Mouse (Mus musculus): ENCODE measurements around the gene Mef2b. TPM values are rescaled to one million over a fixed set of nuclear protein-coding genes. Genes with fewer than 3 reads are reported as not detected.

The Mef2b gene
- 0.32 TPM in 1 of 2 replicates, not detected in the other for polyA plus RNA-seq (2014; fragmentation: Nextera tagmentation; extraction: Ambion mirVana)

GRCm38 (mm10) chr8:70139026-70139857, at the start of gene Mef2b, which contains the start of the genes Rfxank and Borcs8:
Mef2b (plus strand) TSS chr8:70139711.
Rfxank (minus strand) TSS chr8:70139154.
Borcs8 (plus strand) TSS chr8:70139499.
- Histone ChIP-seq H3K4me2 (replicated peaks; ENCODE audit: low read depth, low read length) (peak within 1 kb of the TSS; percentile 67), H3K36me3 (ENCODE audit: control insufficient read depth, insufficient read depth, low read length) (peaks cover 33% of the 10 kb centered on the region), H3K4me1 (ENCODE audit: control insufficient read depth, insufficient read depth, low read length) (peaks cover 19% of the 10 kb centered on the region), H3K27me3 (ENCODE audit: control insufficient read depth, insufficient read depth, low read length) (no peaks in the 10 kb centered on the region), H3K9ac (replicated peaks; ENCODE audit: low read depth, low read length) (peak within 1 kb of the TSS; percentile 58), H3K4me3 (ENCODE audit: low read depth, low read length) (peak within 1 kb of the TSS; percentile 63), H3K27ac (ENCODE audit: low read length) (peak within 1 kb of the TSS; percentile 49; the same call in 1 of the 2 replicates), H3K9me3 (ENCODE audit: control insufficient read depth, low read depth, low read length) (no peaks in the 10 kb centered on the region)
- peak; percentile 97 for ATAC-seq (ENCODE audit: insufficient number of reproducible peaks, insufficient read depth, low FRiP score, low read depth)
- WGBS: under 1% methylated on average over 46 of the region's 46 CpGs

- WGBS: 53% methylated on average over 8 of the region's 8 CpGs
- no peaks in the 10 kb centered on the region for H3K36me3 ChIP-seq (ENCODE audit: control insufficient read depth, insufficient read depth, low read length)
- no peak for ATAC-seq (ENCODE audit: insufficient number of reproducible peaks, insufficient read depth, low FRiP score, low read depth)
- no peak overlapping the region for H3K9ac ChIP-seq (replicated peaks; ENCODE audit: low read depth, low read length)
- no peak overlapping the region for H3K4me2 ChIP-seq (replicated peaks; ENCODE audit: low read depth, low read length)
- H3K27ac ChIP-seq (ENCODE audit: low read length): no peak overlapping the region
- H3K27me3 ChIP-seq (ENCODE audit: control insufficient read depth, insufficient read depth, low read length): peaks cover 22% of the 10 kb centered on the region
- no peaks in the 10 kb centered on the region for H3K9me3 ChIP-seq (ENCODE audit: control insufficient read depth, low read depth, low read length)
- H3K4me1 ChIP-seq (ENCODE audit: control insufficient read depth, insufficient read depth, low read length): 0 out of 2 replicates have a peak, but pooled peaks cover 2% of the 10 kb centered on the region
- no peak overlapping the region for H3K4me3 ChIP-seq (ENCODE audit: low read depth, low read length)
These were observed 46.7 kb upstream of the Mef2b start for GRCm38 (mm10) chr8:70092786-70093185.

GRCm38 (mm10) chr8:70099276-70099675, 40.2 kb upstream of the Mef2b start:
- Histone ChIP-seq H3K4me3 (ENCODE audit: low read depth, low read length) (no peak overlapping the region), H3K9ac (replicated peaks; ENCODE audit: low read depth, low read length) (no peak overlapping the region), H3K27ac (ENCODE audit: low read length) (no peak overlapping the region), H3K36me3 (ENCODE audit: control insufficient read depth, insufficient read depth, low read length) (no peaks in the 10 kb centered on the region), H3K27me3 (ENCODE audit: control insufficient read depth, insufficient read depth, low read length) (no peaks in the 10 kb centered on the region), H3K4me2 (replicated peaks; ENCODE audit: low read depth, low read length) (no peak overlapping the region), H3K9me3 (ENCODE audit: control insufficient read depth, low read depth, low read length) (no peaks in the 10 kb centered on the region), H3K4me1 (ENCODE audit: control insufficient read depth, insufficient read depth, low read length) (no peaks in the 10 kb centered on the region)
- no peak for ATAC-seq (ENCODE audit: insufficient number of reproducible peaks, insufficient read depth, low FRiP score, low read depth)
- WGBS: 72% methylated on average over 8 of the region's 8 CpGs

- Histone ChIP-seq H3K36me3 (ENCODE audit: control insufficient read depth, insufficient read depth, low read length) (no peaks in the 10 kb centered on the region), H3K9ac (replicated peaks; ENCODE audit: low read depth, low read length) (no peak overlapping the region), H3K4me1 (ENCODE audit: control insufficient read depth, insufficient read depth, low read length) (no peaks in the 10 kb centered on the region), H3K9me3 (ENCODE audit: control insufficient read depth, low read depth, low read length) (no peaks in the 10 kb centered on the region), H3K27ac (ENCODE audit: low read length) (no peak overlapping the region), H3K4me2 (replicated peaks; ENCODE audit: low read depth, low read length) (no peak overlapping the region), H3K4me3 (ENCODE audit: low read depth, low read length) (no peak overlapping the region), H3K27me3 (ENCODE audit: control insufficient read depth, insufficient read depth, low read length) (no peaks in the 10 kb centered on the region)
- WGBS: 77% methylated on average over 8 of the region's 8 CpGs
- ATAC-seq (ENCODE audit: insufficient number of reproducible peaks, insufficient read depth, low FRiP score, low read depth): no peak
These were observed 39.3 kb upstream of the Mef2b start for GRCm38 (mm10) chr8:70100241-70100640.

- no peak; the same call in 1 of the 2 replicates for ATAC-seq (ENCODE audit: insufficient number of reproducible peaks, insufficient read depth, low FRiP score, low read depth)
- H3K27me3 ChIP-seq (ENCODE audit: control insufficient read depth, insufficient read depth, low read length): no peaks in the 10 kb centered on the region
- no peak overlapping the region for H3K4me2 ChIP-seq (replicated peaks; ENCODE audit: low read depth, low read length)
- 12% methylated on average over 6 of the region's 6 CpGs for WGBS
- H3K36me3 ChIP-seq (ENCODE audit: control insufficient read depth, insufficient read depth, low read length): no peaks in the 10 kb centered on the region
- H3K27ac ChIP-seq (ENCODE audit: low read length): no peak overlapping the region
- no peaks in the 10 kb centered on the region for H3K4me1 ChIP-seq (ENCODE audit: control insufficient read depth, insufficient read depth, low read length)
- no peak overlapping the region for H3K4me3 ChIP-seq (ENCODE audit: low read depth, low read length)
- H3K9me3 ChIP-seq (ENCODE audit: control insufficient read depth, low read depth, low read length): no peaks in the 10 kb centered on the region
- H3K9ac ChIP-seq (replicated peaks; ENCODE audit: low read depth, low read length): no peak overlapping the region
These were observed 35.0 kb upstream of the Mef2b start for GRCm38 (mm10) chr8:70104506-70104905.

GRCm38 (mm10) chr8:70104922-70105321, 34.6 kb upstream of the Mef2b start:
- 79% methylated on average over 7 of the region's 7 CpGs for WGBS
- H3K9me3 ChIP-seq (ENCODE audit: control insufficient read depth, low read depth, low read length): no peaks in the 10 kb centered on the region
- H3K4me1 ChIP-seq (ENCODE audit: control insufficient read depth, insufficient read depth, low read length): no peaks in the 10 kb centered on the region
- H3K4me3 ChIP-seq (ENCODE audit: low read depth, low read length): no peak overlapping the region
- no peak overlapping the region for H3K9ac ChIP-seq (replicated peaks; ENCODE audit: low read depth, low read length)
- no peak for ATAC-seq (ENCODE audit: insufficient number of reproducible peaks, insufficient read depth, low FRiP score, low read depth)
- no peak overlapping the region for H3K4me2 ChIP-seq (replicated peaks; ENCODE audit: low read depth, low read length)
- no peaks in the 10 kb centered on the region for H3K36me3 ChIP-seq (ENCODE audit: control insufficient read depth, insufficient read depth, low read length)
- no peak overlapping the region for H3K27ac ChIP-seq (ENCODE audit: low read length)
- H3K27me3 ChIP-seq (ENCODE audit: control insufficient read depth, insufficient read depth, low read length): no peaks in the 10 kb centered on the region

- Histone ChIP-seq H3K4me2 (replicated peaks; ENCODE audit: low read depth, low read length) (no peak overlapping the region), H3K9me3 (ENCODE audit: control insufficient read depth, low read depth, low read length) (no peaks in the 10 kb centered on the region), H3K4me3 (ENCODE audit: low read depth, low read length) (no peak overlapping the region), H3K9ac (replicated peaks; ENCODE audit: low read depth, low read length) (no peak overlapping the region), H3K27ac (ENCODE audit: low read length) (no peak overlapping the region), H3K4me1 (ENCODE audit: control insufficient read depth, insufficient read depth, low read length) (no peaks in the 10 kb centered on the region), H3K27me3 (ENCODE audit: control insufficient read depth, insufficient read depth, low read length) (peaks cover 40% of the 10 kb centered on the region), H3K36me3 (ENCODE audit: control insufficient read depth, insufficient read depth, low read length) (no peaks in the 10 kb centered on the region)
- ATAC-seq (ENCODE audit: insufficient number of reproducible peaks, insufficient read depth, low FRiP score, low read depth): no peak
- WGBS: 72% methylated on average over 2 of the region's 2 CpGs
These were observed 29.1 kb upstream of the Mef2b start for GRCm38 (mm10) chr8:70110451-70110850.

GRCm38 (mm10) chr8:70111192-70111795, 28.2 kb upstream of the Mef2b start:
- Histone ChIP-seq H3K4me3 (ENCODE audit: low read depth, low read length) (no peak overlapping the region), H3K4me1 (ENCODE audit: control insufficient read depth, insufficient read depth, low read length) (no peaks in the 10 kb centered on the region), H3K4me2 (replicated peaks; ENCODE audit: low read depth, low read length) (no peak overlapping the region), H3K9me3 (ENCODE audit: control insufficient read depth, low read depth, low read length) (no peaks in the 10 kb centered on the region), H3K27ac (ENCODE audit: low read length) (no peak overlapping the region), H3K27me3 (ENCODE audit: control insufficient read depth, insufficient read depth, low read length) (peaks cover 40% of the 10 kb centered on the region), H3K36me3 (ENCODE audit: control insufficient read depth, insufficient read depth, low read length) (no peaks in the 10 kb centered on the region), H3K9ac (replicated peaks; ENCODE audit: low read depth, low read length) (no peak overlapping the region)
- ATAC-seq (ENCODE audit: insufficient number of reproducible peaks, insufficient read depth, low FRiP score, low read depth): no peak
- 46% methylated on average over 23 of the region's 23 CpGs for WGBS

Measured in stomach, embryonic 14.5 days (tissue).